Mouse (Mus musculus): ENCODE measurements around the gene Rasa3. TPM values are rescaled to one million over a fixed set of nuclear protein-coding genes. Genes with fewer than 3 reads are reported as not detected.

Gene Rasa3
- polyA plus RNA-seq, 1 experiment: 83.2 TPM

DNA sequence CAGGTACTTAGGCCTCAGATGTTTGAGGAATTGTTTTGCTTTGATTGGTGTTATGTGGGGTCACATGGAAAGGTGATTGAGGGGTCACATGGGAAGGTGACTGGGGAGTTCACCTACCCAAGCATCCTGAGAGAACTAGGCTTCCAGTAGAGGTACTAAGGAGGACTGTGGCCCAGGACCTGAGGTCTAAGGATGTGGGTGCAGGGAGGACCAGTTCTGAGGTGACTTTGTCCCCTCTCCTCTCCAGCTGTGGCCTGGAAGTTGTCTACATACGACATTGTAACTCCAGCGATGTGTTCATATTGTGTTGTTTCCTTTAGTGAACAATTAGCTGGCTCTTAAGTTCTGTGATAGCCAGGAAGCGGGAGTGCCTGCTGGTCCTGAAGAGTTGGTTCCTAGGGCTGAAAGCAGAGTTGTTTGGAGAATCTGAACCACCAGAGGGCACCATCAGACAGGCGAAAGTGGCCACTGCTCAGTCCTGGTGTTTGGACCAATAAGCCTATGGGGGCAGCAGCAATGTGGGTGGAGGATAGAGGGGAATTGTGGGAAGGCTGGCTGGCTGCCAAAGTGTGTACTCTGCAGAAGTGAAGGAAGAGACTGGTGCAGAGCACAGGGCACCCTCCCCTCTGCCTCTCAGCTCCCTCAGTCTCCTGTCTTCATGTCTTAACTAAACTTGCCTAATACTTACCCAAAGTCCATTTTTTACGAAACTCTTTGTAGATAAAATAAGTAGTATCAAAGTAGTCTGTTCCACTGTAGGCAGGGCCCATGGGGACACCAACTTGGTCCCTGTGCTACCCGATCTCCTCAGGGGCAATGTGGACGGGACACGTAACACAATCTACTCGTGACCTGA, 126.5 kb downstream of the Rasa3 start:
- peaks cover 23% of the 10 kb centered on the region for H3K4me1 ChIP-seq (ENCODE audit: control insufficient read depth, insufficient read depth, low read length)
- no peak overlapping the region for H3K4me3 ChIP-seq (ENCODE audit: insufficient read depth, low read length)
- peak; percentile 76 for TF ChIP-seq CTCF (IDR thresholded peaks at IDR 0.05; ENCODE audit: low read depth, low read length)
- no peak for TF ChIP-seq POLR2A (IDR thresholded peaks at IDR 0.05; ENCODE audit: borderline replicate concordance, low read depth, low read length)
- H3K27ac ChIP-seq (ENCODE audit: insufficient read depth, low read depth, low read length): 0 out of 2 replicates have a peak overlapping the region, but pooled peaks have one; percentile 1

DNA sequence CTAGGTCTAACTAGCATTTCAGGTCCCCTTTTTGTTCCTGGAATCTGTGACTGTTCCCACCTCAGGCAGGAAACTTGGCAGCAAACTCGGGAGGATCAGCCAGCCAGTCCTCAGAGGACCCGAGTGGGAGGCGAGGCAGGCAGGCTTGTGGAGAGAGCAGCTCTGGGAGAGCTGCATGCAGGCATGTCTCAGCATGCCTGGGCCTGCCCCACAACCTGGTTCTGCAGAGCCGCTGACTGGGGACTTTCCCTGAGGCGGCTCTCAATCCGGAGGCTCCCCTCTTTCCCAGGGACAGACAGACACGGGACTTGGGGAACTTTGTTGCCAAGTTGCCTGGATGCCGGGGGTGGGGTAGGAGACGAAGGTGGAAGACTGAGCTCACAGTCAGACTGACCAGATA, 128.6 kb downstream of the Rasa3 start:
- Histone ChIP-seq H3K4me3 (ENCODE audit: insufficient read depth, low read length) (no peak overlapping the region), H3K4me1 (ENCODE audit: control insufficient read depth, insufficient read depth, low read length) (peaks cover 23% of the 10 kb centered on the region), H3K27ac (ENCODE audit: insufficient read depth, low read depth, low read length) (peak overlapping the region; percentile 80)
- TF ChIP-seq CTCF (IDR thresholded peaks at IDR 0.05; ENCODE audit: low read depth, low read length): no peak
- TF ChIP-seq POLR2A (IDR thresholded peaks at IDR 0.05; ENCODE audit: borderline replicate concordance, low read depth, low read length): no peak

DNA sequence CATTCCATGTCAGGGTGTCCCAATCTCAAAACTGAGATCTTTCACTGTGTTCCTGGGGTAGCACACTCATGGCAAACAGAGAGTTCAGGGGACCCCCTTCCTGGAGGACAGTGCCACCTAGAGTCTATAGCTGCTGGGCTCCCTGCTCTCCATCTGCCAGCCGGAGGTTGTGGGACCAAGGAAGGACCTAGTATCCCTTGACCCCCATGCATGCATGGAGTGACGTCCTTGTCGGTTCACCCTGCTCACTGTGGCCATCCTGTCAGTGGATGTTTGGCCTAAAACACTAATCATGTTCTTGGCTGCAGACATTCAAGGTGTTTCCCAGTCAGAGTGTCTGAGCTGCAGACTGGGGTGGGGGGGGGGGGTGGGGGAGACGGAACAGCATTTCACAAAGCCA, 129.2 kb downstream of the Rasa3 start:
- peaks cover 23% of the 10 kb centered on the region for H3K4me1 ChIP-seq (ENCODE audit: control insufficient read depth, insufficient read depth, low read length)
- peak; percentile 35; the same call in 1 of the 2 replicates for TF ChIP-seq CTCF (IDR thresholded peaks at IDR 0.05; ENCODE audit: low read depth, low read length)
- TF ChIP-seq POLR2A (IDR thresholded peaks at IDR 0.05; ENCODE audit: borderline replicate concordance, low read depth, low read length): no peak
- H3K27ac ChIP-seq (ENCODE audit: insufficient read depth, low read depth, low read length): peak overlapping the region; percentile 80
- no peak overlapping the region for H3K4me3 ChIP-seq (ENCODE audit: insufficient read depth, low read length)

DNA sequence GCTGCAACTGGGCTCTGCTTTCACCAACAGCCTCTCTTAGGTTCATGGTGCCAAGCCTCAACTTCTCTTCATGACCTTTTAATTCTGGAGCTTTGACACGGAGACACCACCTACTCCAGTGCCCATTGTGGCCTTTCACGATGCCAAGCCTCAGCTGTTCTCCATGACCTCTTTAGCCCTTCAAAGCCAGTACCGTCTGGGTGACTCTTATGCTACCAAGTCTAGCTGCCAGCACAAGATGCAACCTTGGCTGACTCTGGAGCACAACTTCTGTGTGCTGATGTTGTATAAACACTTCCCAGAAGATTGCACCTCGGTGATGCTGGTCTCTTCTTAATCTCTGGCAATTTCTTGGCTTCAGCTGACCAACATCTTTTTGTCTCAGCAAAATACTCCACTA, 131.0 kb downstream of the Rasa3 start:
- no peak for TF ChIP-seq CTCF (IDR thresholded peaks at IDR 0.05; ENCODE audit: low read depth, low read length)
- no peak for TF ChIP-seq POLR2A (IDR thresholded peaks at IDR 0.05; ENCODE audit: borderline replicate concordance, low read depth, low read length)
- H3K4me3 ChIP-seq (ENCODE audit: insufficient read depth, low read length): no peak overlapping the region
- H3K27ac ChIP-seq (ENCODE audit: insufficient read depth, low read depth, low read length): no peak overlapping the region
- H3K4me1 ChIP-seq (ENCODE audit: control insufficient read depth, insufficient read depth, low read length): peaks cover 21% of the 10 kb centered on the region

DNA sequence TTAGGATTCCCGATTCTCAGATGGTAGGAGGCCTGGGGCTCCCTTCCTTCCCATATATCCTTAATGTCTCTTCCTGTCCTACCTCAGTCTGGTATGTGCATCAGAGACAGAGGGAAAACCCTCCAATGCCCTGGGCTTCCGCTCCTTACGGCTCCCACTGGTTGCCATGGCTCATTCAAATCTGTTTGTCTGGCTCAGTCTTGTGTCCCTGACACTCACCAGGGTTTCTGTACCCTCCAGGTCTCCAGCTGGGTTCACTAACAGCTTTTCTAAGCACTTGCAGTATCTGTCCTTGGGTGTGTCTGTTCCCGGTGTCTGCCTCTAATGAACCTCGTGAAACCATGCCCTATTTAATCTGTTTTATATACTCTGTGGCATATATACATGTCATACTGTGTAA, 135.9 kb downstream of the Rasa3 start:
- no peak for TF ChIP-seq POLR2A (IDR thresholded peaks at IDR 0.05; ENCODE audit: borderline replicate concordance, low read depth, low read length)
- no peak for TF ChIP-seq CTCF (IDR thresholded peaks at IDR 0.05; ENCODE audit: low read depth, low read length)
- no peaks in the 10 kb centered on the region for H3K4me1 ChIP-seq (ENCODE audit: control insufficient read depth, insufficient read depth, low read length)
- no peak overlapping the region for H3K4me3 ChIP-seq (ENCODE audit: insufficient read depth, low read length)
- no peak overlapping the region for H3K27ac ChIP-seq (ENCODE audit: insufficient read depth, low read depth, low read length)

DNA sequence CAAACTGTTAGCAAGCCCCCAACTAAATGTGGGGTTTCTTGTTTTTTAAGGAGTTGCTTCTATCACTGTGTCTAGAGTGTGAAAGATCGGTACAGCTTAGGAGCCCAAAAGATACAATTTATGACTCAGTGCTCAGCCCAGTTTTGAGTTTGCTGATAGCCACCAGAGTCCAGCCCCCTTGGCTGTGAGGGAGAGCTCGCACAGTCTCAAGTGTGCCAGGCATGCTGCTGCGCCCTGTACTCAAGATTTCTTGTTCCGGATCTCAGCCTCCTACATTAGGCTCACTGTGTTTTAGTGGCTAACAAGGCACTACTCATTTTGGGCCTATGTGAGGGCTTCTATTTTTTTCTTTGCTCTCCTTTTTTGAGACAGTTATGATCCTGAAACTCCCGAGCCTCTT, 137.3 kb downstream of the Rasa3 start:
- TF ChIP-seq POLR2A (IDR thresholded peaks at IDR 0.05; ENCODE audit: borderline replicate concordance, low read depth, low read length): no peak
- TF ChIP-seq CTCF (IDR thresholded peaks at IDR 0.05; ENCODE audit: low read depth, low read length): no peak
- no peak overlapping the region for H3K4me3 ChIP-seq (ENCODE audit: insufficient read depth, low read length)
- H3K27ac ChIP-seq (ENCODE audit: insufficient read depth, low read depth, low read length): no peak overlapping the region
- no peaks in the 10 kb centered on the region for H3K4me1 ChIP-seq (ENCODE audit: control insufficient read depth, insufficient read depth, low read length)

DNA sequence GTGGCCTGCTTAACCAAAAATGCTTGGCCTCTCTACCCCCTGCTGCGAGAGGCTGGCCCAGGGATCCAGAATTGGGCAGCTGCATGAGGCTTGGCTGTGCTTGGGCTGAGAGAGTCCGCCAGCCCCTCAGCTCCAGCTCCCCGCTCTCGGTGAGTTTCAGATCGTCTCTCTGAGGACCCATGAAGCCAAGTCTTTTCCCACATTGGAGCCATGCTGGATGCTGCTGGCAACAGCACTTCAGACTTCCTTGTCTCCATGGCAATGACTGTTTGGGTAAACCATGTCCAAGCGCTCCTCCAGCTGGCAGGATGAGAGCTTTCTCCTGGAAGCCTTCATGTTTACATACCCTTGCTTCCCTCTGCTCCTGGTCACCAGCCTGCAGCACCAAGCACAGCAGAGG, 138.6 kb downstream of the Rasa3 start:
- Histone ChIP-seq H3K4me3 (ENCODE audit: insufficient read depth, low read length) (no peak overlapping the region), H3K27ac (ENCODE audit: insufficient read depth, low read depth, low read length) (no peak overlapping the region), H3K4me1 (ENCODE audit: control insufficient read depth, insufficient read depth, low read length) (no peaks in the 10 kb centered on the region)
- no peak for TF ChIP-seq CTCF (IDR thresholded peaks at IDR 0.05; ENCODE audit: low read depth, low read length)
- no peak for TF ChIP-seq POLR2A (IDR thresholded peaks at IDR 0.05; ENCODE audit: borderline replicate concordance, low read depth, low read length)

DNA sequence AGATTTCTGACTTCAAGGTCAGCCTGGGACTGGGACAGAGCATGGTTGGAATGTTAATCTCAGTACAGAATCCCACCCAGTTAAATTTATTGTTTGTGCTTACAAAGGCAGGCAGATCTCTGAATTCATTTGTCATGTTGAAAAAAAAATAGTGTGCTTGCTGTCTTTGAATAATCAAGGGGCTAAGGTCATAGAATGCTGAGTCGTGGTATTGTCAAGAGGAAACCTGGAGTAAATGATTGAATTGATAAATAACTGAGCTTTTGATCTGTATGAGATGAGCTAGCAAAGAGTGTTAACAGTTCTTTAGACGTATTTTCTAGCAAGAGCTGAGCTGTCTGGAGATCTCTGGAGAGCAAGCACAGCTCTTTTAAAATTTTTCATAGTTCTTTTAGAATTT, 140.3 kb downstream of the Rasa3 start:
- Histone ChIP-seq H3K4me1 (ENCODE audit: control insufficient read depth, insufficient read depth, low read length) (no peaks in the 10 kb centered on the region; the same call in 1 of the 2 replicates), H3K27ac (ENCODE audit: insufficient read depth, low read depth, low read length) (no peak overlapping the region), H3K4me3 (ENCODE audit: insufficient read depth, low read length) (no peak overlapping the region)
- TF ChIP-seq POLR2A (IDR thresholded peaks at IDR 0.05; ENCODE audit: borderline replicate concordance, low read depth, low read length) (no peak), CTCF (IDR thresholded peaks at IDR 0.05; ENCODE audit: low read depth, low read length) (no peak)

DNA sequence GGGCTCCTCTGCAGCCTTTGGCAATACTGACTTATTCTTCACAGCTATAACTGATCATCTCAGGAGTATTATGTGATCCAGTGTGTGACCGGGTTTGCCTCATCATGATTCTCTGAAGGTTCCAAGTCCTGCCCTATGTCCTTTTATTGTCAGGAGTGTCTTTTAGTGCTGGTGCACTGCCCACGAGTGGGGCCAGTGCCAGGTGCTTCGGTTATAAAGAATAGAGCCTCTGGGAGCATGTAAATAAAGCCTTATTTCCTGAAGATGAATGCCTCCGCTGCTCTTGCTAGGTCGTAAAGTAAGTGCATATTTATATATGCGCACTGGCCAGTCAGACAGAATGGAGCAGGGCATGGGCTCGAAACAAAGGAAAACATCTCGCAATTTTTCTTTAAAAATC, 144.3 kb downstream of the Rasa3 start:
- no peak overlapping the region for H3K4me3 ChIP-seq (ENCODE audit: insufficient read depth, low read length)
- H3K27ac ChIP-seq (ENCODE audit: insufficient read depth, low read depth, low read length): no peak overlapping the region
- no peak for TF ChIP-seq CTCF (IDR thresholded peaks at IDR 0.05; ENCODE audit: low read depth, low read length)
- TF ChIP-seq POLR2A (IDR thresholded peaks at IDR 0.05; ENCODE audit: borderline replicate concordance, low read depth, low read length): no peak
- peaks cover 24% of the 10 kb centered on the region for H3K4me1 ChIP-seq (ENCODE audit: control insufficient read depth, insufficient read depth, low read length)

DNA sequence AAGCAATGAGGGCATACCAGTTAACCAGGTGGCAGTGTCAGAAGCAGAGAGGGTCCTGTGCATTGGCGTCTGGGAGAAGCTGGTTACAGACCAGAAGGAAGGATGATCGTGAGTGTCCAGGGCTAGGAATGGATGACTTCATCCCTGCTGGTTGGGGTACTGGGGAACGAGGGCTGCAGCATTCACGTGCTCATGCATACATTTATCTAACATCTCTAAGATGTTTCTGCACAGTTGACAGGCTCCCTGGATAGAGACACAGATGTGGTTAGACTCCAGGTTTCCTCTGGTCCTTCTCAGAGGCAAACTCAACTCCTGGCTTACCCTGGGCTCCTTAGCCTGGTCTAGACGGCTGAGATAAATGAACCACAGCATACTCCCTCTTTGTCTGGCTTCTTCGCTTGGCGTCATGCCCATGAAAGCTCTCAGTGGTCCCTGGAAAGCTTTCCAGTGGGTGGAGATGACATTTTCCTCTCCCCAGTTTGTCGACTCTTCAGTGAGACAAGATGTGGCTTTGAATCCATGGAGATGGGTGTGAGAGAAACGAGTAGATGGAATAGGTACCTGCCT, 145.7 kb downstream of the Rasa3 start:
- no peak for TF ChIP-seq CTCF (IDR thresholded peaks at IDR 0.05; ENCODE audit: low read depth, low read length)
- no peak for TF ChIP-seq POLR2A (IDR thresholded peaks at IDR 0.05; ENCODE audit: borderline replicate concordance, low read depth, low read length)
- Histone ChIP-seq H3K4me3 (ENCODE audit: insufficient read depth, low read length) (no peak overlapping the region), H3K4me1 (ENCODE audit: control insufficient read depth, insufficient read depth, low read length) (peaks cover 24% of the 10 kb centered on the region), H3K27ac (ENCODE audit: insufficient read depth, low read depth, low read length) (peak overlapping the region; percentile 50; the same call in 1 of the 2 replicates)
